Mouse (Mus musculus) limb, embryonic 10.5 days (tissue): ENCODE measurements around the gene Hist2h2be. TPM values are rescaled to one million over a fixed set of nuclear protein-coding genes. Genes with fewer than 3 reads are reported as not detected.
"Not testable (repeated sequence)": the region's sequence is repeated elsewhere in the genome, so short reads cannot be mapped to it uniquely, and the experiment has no call there.

ENCODE experiments used
- DNase-seq: peaks from one replicate; pipeline ENCODE4 v3.0.0-alpha.2; 2017; ENCODE audit warnings: low spot score
- H3K27ac ChIP-seq: fragments of 300-500 bp; sonication (generic); 2 replicates; pipeline ENCODE4 v1.5.1; 2016; ENCODE audit warnings: mild to moderate bottlenecking
- H3K27me3 ChIP-seq: fragments of 300-500 bp; sonication (generic); 2 replicates; pipeline ENCODE4 v1.6.1; 2016; ENCODE audit warnings: low read depth, mild to moderate bottlenecking; ENCODE audit not compliant: poor library complexity, severe bottlenecking
- H3K36me3 ChIP-seq: fragments of 300-500 bp; sonication (generic); 2 replicates; pipeline ENCODE4 v1.6.1; 2016; ENCODE audit warnings: mild to moderate bottlenecking, moderate library complexity
- H3K4me1 ChIP-seq: fragments of 300-500 bp; sonication (generic); 2 replicates; pipeline ENCODE4 v1.6.1; 2016
- H3K4me3 ChIP-seq: fragments of 300-500 bp; sonication (generic); 2 replicates; pipeline ENCODE4 v1.5.1; 2016; ENCODE audit warnings: mild to moderate bottlenecking, moderate library complexity
- H3K9me3 ChIP-seq: fragments of 300-500 bp; sonication (generic); replicated peaks from 2 replicates; pipeline ENCODE4 v1.6.1; 2016; ENCODE audit warnings: mild to moderate bottlenecking
- WGBS: fragments of 180-500 bp; shearing (Covaris S2); methylation state at CpG from one replicate; pipeline ENCODE4 v1.1.7; 2016; 5-methylcytosine and 5-hydroxymethylcytosine counted together
- polyA plus RNA-seq: library from polyadenylated mRNA; unstranded; fragments of >200 nt; fragmentation: Nextera tagmentation; extraction: Ambion mirVana; gene quantifications from 2 replicates; pipeline ENCODE4 v1.2.1, GENCODE M21; 2016

Gene Hist2h2be
- polyA plus RNA-seq, 1 experiment from 2014 or later: 5.8 TPM

GRCm38 (mm10) chr3:96182382-96182776 is 38.5 kb upstream of the Hist2h2be start:
- no peak for DNase-seq
- Histone ChIP-seq H3K36me3 (peaks cover 25% of the 10 kb centered on the region), H3K4me3 (peak overlapping the region; percentile 62), H3K27ac (peak overlapping the region; percentile 59), H3K9me3 (no peaks in the 10 kb centered on the region), H3K27me3 (no peaks in the 10 kb centered on the region), H3K4me1 (peaks cover 31% of the 10 kb centered on the region)
- WGBS: 23% methylated on average over 4 of the region's 4 CpGs

- no peak overlapping the region for H3K4me3 ChIP-seq
- peaks cover 31% of the 10 kb centered on the region for H3K4me1 ChIP-seq
- H3K27ac ChIP-seq: peak overlapping the region; percentile 66
- no peak for DNase-seq
- no peaks in the 10 kb centered on the region for H3K9me3 ChIP-seq
- H3K27me3 ChIP-seq: no peaks in the 10 kb centered on the region
- 57% methylated on average over 12 of the region's 12 CpGs for WGBS
- peaks cover 17% of the 10 kb centered on the region for H3K36me3 ChIP-seq
These were observed 27.9 kb upstream of the Hist2h2be start for GRCm38 (mm10) chr3:96192977-96193376.

GRCm38 (mm10) chr3:96194966-96195365 is 26.0 kb upstream of the Hist2h2be start:
- Histone ChIP-seq H3K4me1 (peaks cover 38% of the 10 kb centered on the region), H3K27ac (no peak overlapping the region), H3K36me3 (peaks cover 13% of the 10 kb centered on the region), H3K27me3 (no peaks in the 10 kb centered on the region), H3K9me3 (no peaks in the 10 kb centered on the region), H3K4me3 (no peak overlapping the region)
- 90% methylated on average over 10 of the region's 10 CpGs for WGBS
- DNase-seq: no peak

DNA sequence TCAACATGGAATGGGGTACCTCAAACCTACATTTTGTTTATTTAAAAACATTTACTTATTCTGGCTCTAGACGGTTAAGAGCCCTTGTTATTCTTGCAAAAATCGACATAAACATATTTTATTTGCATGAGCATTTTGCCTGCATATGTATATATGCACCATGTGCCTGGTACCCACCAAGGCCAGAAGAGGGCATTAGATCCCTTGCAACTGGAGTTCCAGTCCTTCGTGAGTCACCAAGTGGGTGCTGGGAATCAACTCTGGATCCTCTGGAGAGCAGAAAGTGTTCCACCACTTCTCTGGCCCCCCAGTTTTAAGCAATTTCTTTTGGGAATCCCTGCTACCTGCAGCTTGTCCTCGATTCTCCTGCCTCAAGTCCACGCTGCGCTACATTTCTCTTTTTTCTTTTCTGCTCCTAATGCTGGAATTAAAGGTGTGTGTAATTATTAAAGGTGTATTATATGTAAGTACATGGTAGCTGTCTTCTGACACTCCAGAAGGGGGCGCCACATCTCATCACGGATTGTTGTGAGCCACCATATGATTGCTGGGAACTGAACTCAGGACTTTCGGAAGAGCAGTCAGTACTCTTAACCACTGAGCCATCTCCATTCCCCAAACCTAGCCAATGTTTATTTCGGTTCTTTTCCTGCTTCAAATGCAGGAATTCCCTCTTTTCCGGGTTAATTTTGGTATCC is 25.2 kb upstream of the Hist2h2be start:
- Histone ChIP-seq H3K27ac (no peak overlapping the region), H3K27me3 (no peaks in the 10 kb centered on the region), H3K36me3 (peaks cover 13% of the 10 kb centered on the region), H3K4me1 (peaks cover 38% of the 10 kb centered on the region), H3K4me3 (peak overlapping the region; percentile 66; the same call in 1 of the 2 replicates), H3K9me3 (no peaks in the 10 kb centered on the region)
- no peak for DNase-seq
- 90% methylated on average over 11 of the region's 11 CpGs for WGBS

GRCm38 (mm10) chr3:96196437-96197128 is 24.3 kb upstream of the Hist2h2be start:
- no peak for DNase-seq
- Histone ChIP-seq H3K4me1 (peaks cover 38% of the 10 kb centered on the region), H3K4me3 (peak overlapping the region; percentile 66), H3K27me3 (no peaks in the 10 kb centered on the region), H3K36me3 (peaks cover 13% of the 10 kb centered on the region), H3K27ac (peak overlapping the region; percentile 98), H3K9me3 (no peaks in the 10 kb centered on the region)
- 23% methylated on average over 27 of the region's 27 CpGs for WGBS

GRCm38 (mm10) chr3:96197129-96197749 is 23.7 kb upstream of the Hist2h2be start:
- H3K9me3 ChIP-seq: no peaks in the 10 kb centered on the region

DNA sequence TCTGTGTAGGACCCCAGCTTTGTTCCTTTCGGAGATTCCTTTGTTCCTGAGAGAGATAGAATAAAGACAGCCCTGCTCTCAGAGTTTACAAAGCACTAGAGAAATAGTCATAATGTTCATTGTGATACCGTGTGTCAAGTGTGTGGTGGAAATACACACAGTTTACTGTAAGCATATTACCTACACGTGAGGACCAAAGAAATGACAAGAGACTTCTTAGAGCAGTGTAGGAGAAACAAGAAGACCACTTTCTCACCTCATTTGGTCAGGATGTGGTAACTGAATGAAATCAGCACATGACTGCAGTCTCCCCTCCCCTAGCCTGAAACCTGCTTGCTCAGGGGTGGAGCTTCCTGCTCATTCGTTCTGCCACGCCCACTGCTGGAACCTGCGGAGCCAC is 22.7 kb upstream of the Hist2h2be start:
- Histone ChIP-seq H3K36me3 (peaks cover 13% of the 10 kb centered on the region), H3K9me3 (no peaks in the 10 kb centered on the region), H3K27ac (peak overlapping the region; percentile 98), H3K27me3 (no peaks in the 10 kb centered on the region), H3K4me3 (peak overlapping the region; percentile 66), H3K4me1 (peaks cover 27% of the 10 kb centered on the region)
- WGBS: 6% methylated on average over 6 of the region's 6 CpGs
- no peak for DNase-seq

More at GRCm38 (mm10) chr3:96197129-96197749, 23.7 kb upstream of the Hist2h2be start:
- peak overlapping the region; percentile 98 for H3K27ac ChIP-seq
- peak; percentile 88 for DNase-seq
- peak overlapping the region; percentile 66 for H3K4me3 ChIP-seq
- no peaks in the 10 kb centered on the region for H3K27me3 ChIP-seq
- peaks cover 37% of the 10 kb centered on the region for H3K4me1 ChIP-seq
- WGBS: under 1% methylated on average over 50 of the region's 50 CpGs
- peaks cover 13% of the 10 kb centered on the region for H3K36me3 ChIP-seq

- not testable (repeated sequence) for H3K27me3 ChIP-seq, H3K36me3 ChIP-seq, H3K9me3 ChIP-seq, DNase-seq, H3K27ac ChIP-seq
- Histone ChIP-seq H3K4me3 (peak overlapping the region; percentile 13; the same call in 1 of the 2 replicates), H3K4me1 (peaks cover 22% of the 10 kb centered on the region)
- WGBS: 24% methylated on average over 7 of the region's 8 CpGs
These were observed 22.2 kb upstream of the Hist2h2be start for GRCm38 (mm10) chr3:96198601-96199251.

GRCm38 (mm10) chr3:96199731-96200130 is 21.2 kb upstream of the Hist2h2be start:
- Histone ChIP-seq H3K36me3 (peaks cover 10% of the 10 kb centered on the region), H3K27me3 (no peaks in the 10 kb centered on the region), H3K4me3 (no peak overlapping the region), H3K9me3 (no peaks in the 10 kb centered on the region), H3K4me1 (peaks cover 21% of the 10 kb centered on the region), H3K27ac (no peak overlapping the region)
- 62% methylated on average over 2 of the region's 2 CpGs for WGBS
- DNase-seq: no peak

DNA sequence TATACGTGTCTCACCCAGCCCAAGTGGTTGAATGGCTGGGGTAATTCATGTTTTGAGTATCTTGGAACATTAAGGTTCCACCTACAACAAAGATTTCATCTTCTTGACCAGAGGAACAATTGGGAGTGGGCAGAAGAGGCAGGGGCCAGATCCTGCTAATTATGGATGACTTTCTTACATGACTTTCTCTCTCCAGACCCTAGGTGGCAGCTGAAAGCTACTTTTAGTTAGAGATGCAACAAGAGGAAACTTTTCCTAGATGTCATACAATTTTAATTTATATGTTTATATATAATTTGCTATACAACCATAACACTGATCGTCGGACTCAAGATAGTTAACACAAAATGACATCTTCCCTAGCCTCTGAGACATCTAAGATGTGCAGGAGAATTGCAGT is 13.1 kb upstream of the Hist2h2be start:
- no peaks in the 10 kb centered on the region for H3K36me3 ChIP-seq
- 91% methylated on average over 3 of the region's 3 CpGs for WGBS
- DNase-seq: no peak

DNA sequence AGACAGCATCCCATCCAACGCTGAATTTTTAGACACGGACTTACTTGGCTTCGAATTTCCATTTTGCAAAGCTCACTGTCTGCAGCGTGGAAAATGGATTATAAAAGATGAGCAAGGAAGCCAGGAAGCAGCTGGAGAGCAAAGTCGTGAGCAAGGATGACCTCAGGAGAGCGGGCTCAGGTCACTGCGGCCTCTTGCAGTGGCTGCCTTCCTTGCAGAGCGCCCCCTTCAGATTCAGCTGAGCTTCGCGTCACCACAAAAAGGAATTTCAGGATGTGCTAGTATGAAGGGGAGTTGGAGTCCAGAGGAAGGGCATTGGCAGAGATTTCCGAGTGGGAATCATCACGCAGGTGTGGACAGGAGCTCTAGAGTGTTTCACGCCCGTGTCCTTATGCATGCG is 11.7 kb upstream of the Hist2h2be start:
- Histone ChIP-seq H3K4me3 (no peak overlapping the region), H3K27ac (no peak overlapping the region), H3K9me3 (no peaks in the 10 kb centered on the region), H3K27me3 (no peaks in the 10 kb centered on the region), H3K36me3 (no peaks in the 10 kb centered on the region), H3K4me1 (peaks cover 23% of the 10 kb centered on the region)
- no peak for DNase-seq
- 24% methylated on average over 15 of the region's 15 CpGs for WGBS

More for the DNA sequence above, 13.1 kb upstream of the Hist2h2be start:
- H3K4me1 ChIP-seq: peaks cover 13% of the 10 kb centered on the region
- no peaks in the 10 kb centered on the region for H3K9me3 ChIP-seq
- H3K4me3 ChIP-seq: no peak overlapping the region
- H3K27me3 ChIP-seq: no peaks in the 10 kb centered on the region
- no peak overlapping the region for H3K27ac ChIP-seq

DNA sequence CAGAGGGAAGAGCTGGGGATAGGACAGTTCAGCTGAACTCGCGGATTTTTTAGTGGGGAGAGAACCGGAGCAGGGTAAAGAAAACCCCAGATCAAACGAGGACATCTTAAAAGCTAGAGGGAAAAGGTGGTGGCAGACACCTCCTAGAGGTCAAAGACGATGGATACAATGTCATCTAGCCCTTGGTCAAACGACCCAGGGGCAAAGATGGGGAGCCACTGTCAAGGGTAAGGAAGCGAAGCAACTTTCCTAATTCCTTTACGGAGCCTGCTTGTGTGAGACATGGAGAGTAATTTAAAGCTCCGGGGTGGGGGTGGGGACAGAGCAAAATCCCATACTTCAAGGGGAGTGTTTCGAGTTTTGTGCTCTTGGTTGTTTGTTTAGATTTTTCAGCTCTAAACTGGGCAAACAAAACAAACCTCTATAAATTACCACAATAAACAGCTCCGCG is 1.7 kb upstream of the Hist2h2be start:
- peaks cover 28% of the 10 kb centered on the region for H3K4me1 ChIP-seq

More for the DNA sequence above, 1.7 kb upstream of the Hist2h2be start:
- Histone ChIP-seq H3K9me3 (no peaks in the 10 kb centered on the region), H3K27ac (peak overlapping the region; percentile 97), H3K36me3 (no peaks in the 10 kb centered on the region), H3K27me3 (no peaks in the 10 kb centered on the region), H3K4me3 (peak overlapping the region; percentile 65)
- under 1% methylated on average over 12 of the region's 12 CpGs for WGBS
- DNase-seq: peak; percentile 61
